In genomic region chr2:166398156-166398555, GRCm38 (mm10) we compare ENCODE assay signal across 16 mouse cellular contexts.
DNase-seq lines count a peak whose midpoint lies in the region; ATAC-seq and TF ChIP-seq lines count a peak whose summit lies in the region.
"Had no signal": no experiment of that assay in that cellular context is flagged by ENCODE, and none has a peak within 500 bp of the region (broad histone marks: within the 10 kb centered on the region; RNA-seq: fewer than 3 reads in every experiment).

No protein-coding gene starts in this region.

- no peaks in the 10 kb centered on the region for H3K9me3 ChIP-seq in heart, postnatal 0 days (replicated peaks; ENCODE audit: control insufficient read depth, low read length)
- H3K9me3 ChIP-seq in stomach, embryonic 14.5 days (ENCODE audit: control insufficient read depth, low read depth, low read length): no peaks in the 10 kb centered on the region
- H3K9me3 ChIP-seq in stomach, postnatal 0 days (ENCODE audit: control insufficient read depth, low read length): no peaks in the 10 kb centered on the region
- H3K9me3 ChIP-seq in limb, embryonic 13.5 days: no peaks in the 10 kb centered on the region
- H3K9me3 ChIP-seq: hindbrain, embryonic 13.5 days; neural tube, embryonic 13.5 days had no signal

- peaks cover 37% of the 10 kb centered on the region for H3K4me1 ChIP-seq in heart, postnatal 0 days (ENCODE audit: control insufficient read depth, insufficient read depth)
- peaks cover 24% of the 10 kb centered on the region for H3K4me1 ChIP-seq in stomach, embryonic 14.5 days (ENCODE audit: control insufficient read depth, insufficient read depth, low read length)
- H3K4me1 ChIP-seq in stomach, postnatal 0 days (replicated peaks; ENCODE audit: control insufficient read depth, insufficient read depth): 0 out of 2 replicates have a peak, but pooled peaks cover 3% of the 10 kb centered on the region
- peaks cover 63% of the 10 kb centered on the region for H3K4me1 ChIP-seq in limb, embryonic 13.5 days

- peak overlapping the region; percentile 43 for H3K9ac ChIP-seq in heart, postnatal 0 days (replicated peaks; ENCODE audit: low read depth, low read length)
- no peak overlapping the region; the same call in 1 of the 2 replicates for H3K9ac ChIP-seq in stomach, embryonic 14.5 days (replicated peaks; ENCODE audit: low read depth, low read length)
- no peak overlapping the region for H3K9ac ChIP-seq in stomach, postnatal 0 days (ENCODE audit: low read length)
- peak overlapping the region; percentile 57; the same call in 1 of the 2 replicates for H3K9ac ChIP-seq in limb, embryonic 13.5 days
- H3K9ac ChIP-seq: forebrain, postnatal 0 days; neural tube, embryonic 13.5 days had no signal

- H3K4me3 ChIP-seq in heart, postnatal 0 days (ENCODE audit: low read depth, low read length): no peak overlapping the region
- no peak overlapping the region for H3K4me3 ChIP-seq in stomach, embryonic 14.5 days (ENCODE audit: low read depth, low read length)
- H3K4me3 ChIP-seq in stomach, postnatal 0 days (ENCODE audit: low read depth, low read length): no peak overlapping the region
- no peak overlapping the region for H3K4me3 ChIP-seq in limb, embryonic 13.5 days
- no peak overlapping the region for H3K4me3 ChIP-seq in layer of hippocampus, adult 2 months
- H3K4me3 ChIP-seq: hindbrain, embryonic 13.5 days; neural tube, embryonic 13.5 days had no signal

- no peak for TF ChIP-seq EP300 in heart, postnatal 0 days (IDR thresholded peaks at IDR 0.05; ENCODE audit: low read depth)
- TF ChIP-seq EP300 in stomach, postnatal 0 days (optimal IDR thresholded peaks at IDR 0.05): no peak

- 77% methylated on average over 10 of the region's 10 CpGs for WGBS in heart, postnatal 0 days
- 86% methylated on average over 10 of the region's 10 CpGs for WGBS in stomach, embryonic 14.5 days
- WGBS in stomach, postnatal 0 days: 80% methylated on average over 10 of the region's 10 CpGs
- 64% methylated on average over 10 of the region's 10 CpGs for WGBS in limb, embryonic 13.5 days

- no peak for ATAC-seq in heart, postnatal 0 days (ENCODE audit: insufficient read depth, low read depth)
- no peak for ATAC-seq in stomach, embryonic 14.5 days (ENCODE audit: insufficient number of reproducible peaks, insufficient read depth, low FRiP score, low read depth)
- no peak for ATAC-seq in stomach, postnatal 0 days (ENCODE audit: low FRiP score, low TSS enrichment)
- no peak for ATAC-seq in limb, embryonic 13.5 days (ENCODE audit: low FRiP score, low read depth)
- ATAC-seq: CD4-positive, CD25-positive, alpha-beta regulatory T cell, adult 4 months; forebrain, postnatal 0 days; midbrain, embryonic 16.5 days had no signal

- no peak for TF ChIP-seq CTCF in heart, postnatal 0 days (IDR thresholded peaks at IDR 0.05; ENCODE audit: low read depth)
- TF ChIP-seq CTCF in stomach, postnatal 0 days (IDR thresholded peaks at IDR 0.05; ENCODE audit: low read depth): no peak
- TF ChIP-seq CTCF in layer of hippocampus, adult 2 months (conservative IDR thresholded peaks at IDR 0.05): no peak

- no peaks in the 10 kb centered on the region for H3K36me3 ChIP-seq in heart, postnatal 0 days (replicated peaks; ENCODE audit: control insufficient read depth, insufficient read depth, low read length)
- no peaks in the 10 kb centered on the region for H3K36me3 ChIP-seq in stomach, embryonic 14.5 days (ENCODE audit: control insufficient read depth, insufficient read depth, low read length)
- H3K36me3 ChIP-seq in stomach, postnatal 0 days (ENCODE audit: control insufficient read depth, insufficient read depth, low read length): no peaks in the 10 kb centered on the region
- H3K36me3 ChIP-seq in limb, embryonic 13.5 days: no peaks in the 10 kb centered on the region
- H3K36me3 ChIP-seq: hindbrain, embryonic 13.5 days; neural tube, embryonic 13.5 days had no signal

- H3K4me2 ChIP-seq in heart, postnatal 0 days (ENCODE audit: low read depth, low read length): no peak overlapping the region
- no peak overlapping the region for H3K4me2 ChIP-seq in stomach, embryonic 14.5 days (replicated peaks; ENCODE audit: low read depth, low read length)
- H3K4me2 ChIP-seq in stomach, postnatal 0 days (replicated peaks; ENCODE audit: low read depth): no peak overlapping the region
- H3K4me2 ChIP-seq in limb, embryonic 13.5 days (replicated peaks): no peak overlapping the region
- H3K4me2 ChIP-seq: hindbrain, embryonic 13.5 days; neural tube, embryonic 13.5 days had no signal

- DNase-seq in heart, postnatal 0 days (ENCODE audit: low spot score): no peak
- DNase-seq in heart, adult 9 months (ENCODE audit: low spot score in 2 of 2): no peak
- DNase-seq in stomach, postnatal 0 days (ENCODE audit: low spot score): no peak
- no peak for DNase-seq in layer of hippocampus, adult 2 months (ENCODE audit: low spot score in 2 of 2)
- DNase-seq in cerebellum, adult 9-11 months: no peak
- DNase-seq: cerebellum, adult 11 months; forebrain, postnatal 0 days; kidney, postnatal 10 days; lung, adult 18-20 months; right cerebral cortex, adult 18-20 months had no signal

- H3K27ac ChIP-seq in heart, postnatal 0 days (ENCODE audit: low read depth): peak overlapping the region; percentile 97
- H3K27ac ChIP-seq in stomach, embryonic 14.5 days (ENCODE audit: low read length): peak overlapping the region; percentile 68
- H3K27ac ChIP-seq in stomach, postnatal 0 days (replicated peaks): no peak overlapping the region; the same call in 1 of the 2 replicates
- peak overlapping the region; percentile 95 for H3K27ac ChIP-seq in limb, embryonic 13.5 days
- no peak overlapping the region for H3K27ac ChIP-seq in layer of hippocampus, adult 2 months
- H3K27ac ChIP-seq: hindbrain, embryonic 13.5 days; neural tube, embryonic 13.5 days had no signal

- H3K27me3 ChIP-seq in heart, postnatal 0 days (ENCODE audit: control insufficient read depth, insufficient read depth, low read length): no peaks in the 10 kb centered on the region
- H3K27me3 ChIP-seq in stomach, embryonic 14.5 days (ENCODE audit: control insufficient read depth, insufficient read depth, low read length): no peaks in the 10 kb centered on the region
- H3K27me3 ChIP-seq in stomach, postnatal 0 days (ENCODE audit: control insufficient read depth, insufficient read depth, low read length): no peaks in the 10 kb centered on the region
- no peaks in the 10 kb centered on the region for H3K27me3 ChIP-seq in limb, embryonic 13.5 days

Comparison
In these comparisons a context has a peak if more than half of its experiments do, and no peak if none do; other contexts are left out.
1. H3K27ac ChIP-seq: peak in heart, postnatal 0 days (single experiment), stomach, embryonic 14.5 days (single experiment) and limb, embryonic 13.5 days (single experiment); none in stomach, postnatal 0 days (single experiment) and layer of hippocampus, adult 2 months (single experiment).
2. H3K9ac ChIP-seq: peak in heart, postnatal 0 days (single experiment) and limb, embryonic 13.5 days (single experiment); none in stomach, embryonic 14.5 days (single experiment) and stomach, postnatal 0 days (single experiment).